Mouse (Mus musculus): ENCODE data around the gene Trpm3. TPM values are rescaled to one million over a fixed set of nuclear protein-coding genes. Genes with fewer than 3 reads are reported as not detected.
A peak's percentile ranks its signal among the peaks of the same experiment; 100 is the strongest.

Gene Trpm3
- polyA plus RNA-seq, 1 experiment from 2014 or later: 1.9 TPM

DNA sequence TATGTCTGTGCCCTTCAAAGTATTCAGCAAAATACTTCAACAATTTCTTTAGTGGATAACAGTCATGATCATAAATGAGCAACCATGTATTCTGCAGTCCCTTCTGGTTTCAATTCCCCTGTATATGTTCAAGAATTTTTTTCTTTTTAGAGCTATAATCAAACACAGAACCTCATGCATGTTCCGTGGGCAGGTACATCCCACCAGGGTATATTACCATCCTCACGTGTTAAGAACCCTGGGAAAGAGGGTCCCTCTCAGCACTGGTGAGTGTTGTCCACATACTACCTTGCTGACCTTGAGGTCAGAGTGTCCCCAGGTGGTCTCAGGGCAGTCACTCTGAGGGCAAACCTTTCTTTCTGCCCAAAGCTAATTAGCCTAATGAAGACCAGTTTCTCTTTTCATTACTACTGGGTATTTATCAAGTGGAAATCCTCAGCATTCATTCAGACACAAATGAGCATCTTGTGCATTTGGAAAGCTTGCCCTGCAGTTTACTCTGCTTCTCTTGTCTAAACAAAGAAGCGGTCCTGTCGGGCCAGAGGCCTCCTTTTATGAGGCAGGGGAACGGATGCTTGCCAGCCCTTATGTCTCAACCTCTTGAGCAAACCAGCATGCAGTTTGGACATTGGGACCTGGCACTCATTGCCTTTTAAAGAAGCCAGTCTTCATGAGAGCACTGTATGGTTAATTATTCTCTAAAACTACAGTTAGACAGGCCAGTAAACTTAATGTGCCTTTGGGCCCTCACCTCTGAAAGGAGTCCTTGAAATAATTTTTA is 562.2 kb downstream of the Trpm3 start:
- no peak overlapping the region for H3K4me2 ChIP-seq
- DNase-seq (no peak), ATAC-seq (ENCODE audit: insufficient read depth) (no peak)
- no peaks in the 10 kb centered on the region for H3K9me3 ChIP-seq (ENCODE audit: low read depth, low read length)
- no peak for TF ChIP-seq CTCF (IDR thresholded peaks at IDR 0.05; ENCODE audit: low read depth)
- H3K9ac ChIP-seq: no peak overlapping the region
- H3K27ac ChIP-seq (ENCODE audit: low read depth): no peak overlapping the region
- H3K4me3 ChIP-seq (ENCODE audit: low read depth, low read length): no peak overlapping the region
- H3K36me3 ChIP-seq (ENCODE audit: insufficient read depth): no peaks in the 10 kb centered on the region
- 43% methylated on average over 5 of the region's 5 CpGs for WGBS
- no peaks in the 10 kb centered on the region for H3K4me1 ChIP-seq (ENCODE audit: insufficient read depth)
- H3K27me3 ChIP-seq (ENCODE audit: insufficient read depth, low read length): no peaks in the 10 kb centered on the region

DNA sequence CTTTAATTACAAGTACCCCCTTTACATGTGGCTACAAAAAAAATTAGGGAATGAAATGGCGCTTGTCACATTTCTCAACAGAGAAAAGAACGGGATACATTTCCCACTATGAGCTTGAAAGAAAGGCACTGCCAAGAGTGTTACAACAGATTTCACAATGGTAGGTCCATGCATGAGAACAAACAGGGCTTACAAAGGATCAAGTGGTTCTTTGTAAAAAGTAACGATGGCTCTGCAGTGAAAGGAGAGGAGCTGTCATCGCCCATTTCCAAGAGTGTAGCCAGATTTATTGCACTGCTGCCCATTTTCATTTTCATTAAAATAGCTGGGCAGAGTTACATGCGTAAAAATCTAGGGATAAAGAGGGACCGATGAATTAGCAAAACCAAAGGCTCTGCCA is 565.0 kb downstream of the Trpm3 start:
- Histone ChIP-seq H3K4me3 (ENCODE audit: low read depth, low read length) (no peak overlapping the region), H3K27me3 (ENCODE audit: insufficient read depth, low read length) (no peaks in the 10 kb centered on the region), H3K36me3 (ENCODE audit: insufficient read depth) (no peaks in the 10 kb centered on the region), H3K4me1 (ENCODE audit: insufficient read depth) (no peaks in the 10 kb centered on the region), H3K4me2 (no peak overlapping the region), H3K9ac (no peak overlapping the region), H3K27ac (ENCODE audit: low read depth) (no peak overlapping the region), H3K9me3 (ENCODE audit: low read depth, low read length) (no peaks in the 10 kb centered on the region)
- TF ChIP-seq CTCF (IDR thresholded peaks at IDR 0.05; ENCODE audit: low read depth): no peak
- DNase-seq: no peak
- no peak for ATAC-seq (ENCODE audit: insufficient read depth)
- 59% methylated on average over 6 of the region's 6 CpGs for WGBS

DNA sequence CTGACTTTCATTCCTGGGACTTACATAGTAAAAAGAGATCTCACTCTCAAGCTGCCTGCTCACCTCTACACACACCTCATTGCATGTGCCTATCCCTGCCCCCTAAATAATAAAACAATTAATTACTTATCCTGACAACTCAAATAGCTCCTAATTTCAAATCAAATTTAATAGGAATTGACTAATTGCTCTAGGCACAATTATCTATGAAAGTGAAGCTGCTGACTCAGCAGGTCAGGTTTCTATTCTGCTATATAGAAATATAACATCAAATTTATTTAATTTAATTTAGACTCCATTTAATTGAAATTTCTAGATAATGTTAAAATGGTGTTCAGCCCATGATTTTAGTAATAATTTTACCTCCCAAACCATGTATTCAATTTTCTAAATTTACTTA is 566.6 kb downstream of the Trpm3 start:
- no peaks in the 10 kb centered on the region for H3K27me3 ChIP-seq (ENCODE audit: insufficient read depth, low read length)
- no peak overlapping the region for H3K4me2 ChIP-seq
- H3K9me3 ChIP-seq (ENCODE audit: low read depth, low read length): no peaks in the 10 kb centered on the region
- H3K27ac ChIP-seq (ENCODE audit: low read depth): no peak overlapping the region
- H3K9ac ChIP-seq: no peak overlapping the region
- no peak for TF ChIP-seq CTCF (IDR thresholded peaks at IDR 0.05; ENCODE audit: low read depth)
- H3K4me1 ChIP-seq (ENCODE audit: insufficient read depth): no peaks in the 10 kb centered on the region
- ATAC-seq (ENCODE audit: insufficient read depth) (no peak), DNase-seq (no peak)
- no peaks in the 10 kb centered on the region for H3K36me3 ChIP-seq (ENCODE audit: insufficient read depth)
- H3K4me3 ChIP-seq (ENCODE audit: low read depth, low read length): no peak overlapping the region

DNA sequence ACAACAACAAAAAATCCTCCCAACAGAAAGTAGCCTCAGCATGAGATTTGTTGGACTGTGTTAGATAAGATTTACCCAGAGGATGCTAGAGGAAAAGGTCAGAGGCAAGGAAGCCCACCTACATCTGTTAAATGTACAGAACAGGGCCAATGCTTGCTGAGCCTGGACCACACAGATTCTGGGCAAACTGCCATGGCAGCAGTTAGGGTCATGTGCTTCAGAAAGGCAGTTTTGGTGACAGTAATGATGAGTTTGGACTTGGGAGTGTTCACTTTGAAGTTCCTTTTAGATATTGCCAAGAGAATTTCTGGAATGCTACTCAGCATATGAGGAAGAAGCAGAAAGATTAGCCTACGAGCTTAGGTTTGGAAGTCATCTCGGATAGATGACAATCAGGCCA is 580.2 kb downstream of the Trpm3 start:
- H3K4me2 ChIP-seq: no peak overlapping the region

DNA sequence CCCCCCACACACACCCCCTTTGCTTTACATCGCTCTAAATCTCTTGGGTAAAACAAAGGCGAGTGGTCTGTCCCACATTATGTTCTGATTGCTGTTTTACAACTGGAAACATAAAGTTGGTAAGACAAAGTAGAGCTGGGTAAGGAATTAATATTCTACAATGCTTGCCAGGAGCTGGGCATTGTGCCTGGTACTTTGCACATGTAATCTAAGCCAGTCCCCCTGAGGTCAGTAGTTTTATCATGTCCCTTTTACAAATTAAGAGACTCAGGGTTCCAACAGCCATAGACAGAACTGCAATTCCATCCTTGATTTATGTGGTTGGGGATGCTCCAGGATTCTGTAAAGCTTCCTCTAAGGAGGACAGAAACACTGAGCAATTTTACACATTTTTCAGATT is 591.0 kb downstream of the Trpm3 start:
- no peak for ATAC-seq (ENCODE audit: insufficient read depth)
- Histone ChIP-seq H3K27ac (ENCODE audit: low read depth) (no peak overlapping the region), H3K36me3 (ENCODE audit: insufficient read depth) (no peaks in the 10 kb centered on the region), H3K9ac (no peak overlapping the region), H3K4me3 (ENCODE audit: low read depth, low read length) (no peak overlapping the region), H3K4me1 (ENCODE audit: insufficient read depth) (peaks cover 3% of the 10 kb centered on the region; the same call in 1 of the 2 replicates), H3K9me3 (ENCODE audit: low read depth, low read length) (no peaks in the 10 kb centered on the region), H3K27me3 (ENCODE audit: insufficient read depth, low read length) (no peaks in the 10 kb centered on the region), H3K4me2 (no peak overlapping the region)
- no peak for TF ChIP-seq CTCF (IDR thresholded peaks at IDR 0.05; ENCODE audit: low read depth)
- WGBS: 72% methylated on average over 2 of the region's 2 CpGs
- no peak for DNase-seq

More for the DNA sequence above, 580.2 kb downstream of the Trpm3 start:
- no peaks in the 10 kb centered on the region for H3K36me3 ChIP-seq (ENCODE audit: insufficient read depth)
- H3K4me3 ChIP-seq (ENCODE audit: low read depth, low read length): no peak overlapping the region
- H3K27me3 ChIP-seq (ENCODE audit: insufficient read depth, low read length): no peaks in the 10 kb centered on the region
- H3K4me1 ChIP-seq (ENCODE audit: insufficient read depth): no peaks in the 10 kb centered on the region
- no peaks in the 10 kb centered on the region for H3K9me3 ChIP-seq (ENCODE audit: low read depth, low read length)
- WGBS: 35% methylated on average over 2 of the region's 2 CpGs
- no peak overlapping the region for H3K9ac ChIP-seq
- TF ChIP-seq CTCF (IDR thresholded peaks at IDR 0.05; ENCODE audit: low read depth): no peak
- H3K27ac ChIP-seq (ENCODE audit: low read depth): no peak overlapping the region
- DNase-seq (peak; percentile 89), ATAC-seq (ENCODE audit: insufficient read depth) (peak; percentile 89)

GRCm38 (mm10) chr19:22730971-22731370 is 592.1 kb downstream of the Trpm3 start:
- Histone ChIP-seq H3K27ac (ENCODE audit: low read depth) (no peak overlapping the region), H3K36me3 (ENCODE audit: insufficient read depth) (no peaks in the 10 kb centered on the region), H3K4me1 (ENCODE audit: insufficient read depth) (peaks cover 3% of the 10 kb centered on the region; the same call in 1 of the 2 replicates), H3K9me3 (ENCODE audit: low read depth, low read length) (no peaks in the 10 kb centered on the region), H3K4me2 (no peak overlapping the region), H3K9ac (no peak overlapping the region), H3K27me3 (ENCODE audit: insufficient read depth, low read length) (no peaks in the 10 kb centered on the region), H3K4me3 (ENCODE audit: low read depth, low read length) (no peak overlapping the region)
- DNase-seq: no peak
- no peak for ATAC-seq (ENCODE audit: insufficient read depth)
- no peak for TF ChIP-seq CTCF (IDR thresholded peaks at IDR 0.05; ENCODE audit: low read depth)

- Histone ChIP-seq H3K9me3 (ENCODE audit: low read depth, low read length) (no peaks in the 10 kb centered on the region), H3K9ac (no peak overlapping the region), H3K27ac (ENCODE audit: low read depth) (no peak overlapping the region), H3K36me3 (ENCODE audit: insufficient read depth) (no peaks in the 10 kb centered on the region), H3K27me3 (ENCODE audit: insufficient read depth, low read length) (no peaks in the 10 kb centered on the region), H3K4me2 (no peak overlapping the region), H3K4me3 (ENCODE audit: low read depth, low read length) (no peak overlapping the region), H3K4me1 (ENCODE audit: insufficient read depth) (peaks cover 6% of the 10 kb centered on the region; the same call in 1 of the 2 replicates)
- TF ChIP-seq CTCF (IDR thresholded peaks at IDR 0.05; ENCODE audit: low read depth): no peak
- DNase-seq (peak; percentile 53), ATAC-seq (ENCODE audit: insufficient read depth) (peak; percentile 75; the same call in 1 of the 2 replicates)
- 18% methylated on average over 2 of the region's 2 CpGs for WGBS
Measured at GRCm38 (mm10) chr19:22736870-22737269, 598.0 kb downstream of the Trpm3 start.

Data from lung, embryonic 14.5 days (tissue).